Mouse (Mus musculus) frontal cortex, postnatal 14 days (tissue): ENCODE measurements around the gene Gabra3.
A peak's percentile ranks its signal among the peaks of the same experiment; 100 is the strongest.

Experiments used
- DNase-seq, 2 experiments: peaks; one replicate each; pipeline ENCODE4 v3.0.0; 2022; ENCODE audit warnings: low spot score in 2 of 2

Gabra3 gene

DNA sequence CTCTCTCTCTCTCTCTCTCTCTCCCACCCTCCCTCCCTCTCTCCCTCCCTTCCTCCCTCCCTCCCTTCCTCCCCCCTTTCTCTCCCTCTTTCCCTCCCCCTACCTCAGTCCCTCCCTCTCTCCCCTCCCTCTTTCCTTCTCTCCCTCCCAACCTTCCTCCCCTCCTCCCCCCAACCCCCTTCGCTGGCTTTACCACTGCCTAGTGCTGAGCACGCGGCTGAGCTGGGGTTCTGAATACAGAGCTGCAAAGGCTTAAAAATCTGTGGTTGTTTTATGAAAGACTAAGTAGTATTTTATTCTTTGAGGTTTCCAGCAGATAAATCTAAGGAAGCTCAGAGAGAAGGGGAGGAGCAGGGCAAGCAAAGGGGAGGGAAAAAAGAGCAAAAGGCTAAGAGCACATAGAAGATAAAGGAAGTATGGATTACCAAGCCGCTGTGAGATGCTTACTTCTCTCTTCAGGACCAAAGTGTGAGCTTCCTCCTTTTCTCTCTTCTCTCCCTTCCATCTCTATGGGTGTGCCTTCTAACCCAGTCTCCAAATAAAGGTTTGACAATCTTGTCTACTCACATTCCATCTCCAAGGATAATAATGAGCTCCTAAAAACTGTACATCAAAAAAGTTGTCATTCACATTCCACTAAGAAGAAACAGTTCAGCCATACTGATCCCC lies at the start of gene Gabra3:
TSS of gene Gabra3 (minus strand) at position 619 of the 669 bp plus-strand sequence.
- DNase-seq: no peak

DNA sequence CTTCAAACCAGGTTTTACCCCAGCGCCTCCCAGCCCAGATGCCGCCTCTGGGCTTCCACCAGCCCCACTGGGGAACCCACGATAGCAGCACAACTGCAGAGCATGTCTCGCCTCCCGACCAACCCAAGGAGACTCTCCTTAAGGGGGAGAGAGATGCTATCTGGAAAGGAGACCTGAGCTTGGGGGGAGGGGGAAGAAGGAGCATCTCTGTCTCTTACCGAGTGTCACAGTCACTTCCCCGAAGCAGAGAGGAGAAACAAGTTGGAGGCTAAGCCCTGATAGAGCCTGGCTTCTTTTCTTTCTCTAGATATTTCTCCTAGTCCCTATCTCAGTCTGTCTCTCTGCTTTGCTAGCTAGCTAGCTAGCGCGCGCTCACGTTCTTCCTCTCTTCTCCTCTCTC lies 859 bp downstream of the Gabra3 start:
- peak in 1 of 2 experiments; percentile 11 for DNase-seq

DNA sequence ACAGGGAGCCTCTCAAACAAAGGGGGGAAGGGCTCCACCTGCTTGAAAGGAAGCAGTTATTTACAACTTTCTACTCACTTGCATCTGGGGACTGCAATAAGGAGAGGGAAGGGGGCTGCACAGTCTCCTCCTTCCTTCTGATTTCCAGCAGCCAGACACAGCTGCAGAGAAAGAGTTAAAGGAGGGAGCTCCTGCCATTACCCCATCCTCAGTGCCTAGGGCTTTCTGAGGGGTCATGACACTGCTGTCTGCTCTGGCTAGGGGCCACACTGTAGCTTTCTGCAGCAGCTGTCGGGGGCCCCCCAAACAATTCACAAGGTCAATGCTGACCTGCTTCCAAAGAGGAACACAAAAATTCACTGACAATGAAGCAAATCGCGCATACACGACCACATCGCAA lies 1.3 kb downstream of the Gabra3 start:
- peak in 1 of 2 experiments; percentile 6 for DNase-seq

GRCm38 (mm10) chrX:72650688-72651087 lies 6.0 kb downstream of the Gabra3 start:
- DNase-seq: no peak

DNA sequence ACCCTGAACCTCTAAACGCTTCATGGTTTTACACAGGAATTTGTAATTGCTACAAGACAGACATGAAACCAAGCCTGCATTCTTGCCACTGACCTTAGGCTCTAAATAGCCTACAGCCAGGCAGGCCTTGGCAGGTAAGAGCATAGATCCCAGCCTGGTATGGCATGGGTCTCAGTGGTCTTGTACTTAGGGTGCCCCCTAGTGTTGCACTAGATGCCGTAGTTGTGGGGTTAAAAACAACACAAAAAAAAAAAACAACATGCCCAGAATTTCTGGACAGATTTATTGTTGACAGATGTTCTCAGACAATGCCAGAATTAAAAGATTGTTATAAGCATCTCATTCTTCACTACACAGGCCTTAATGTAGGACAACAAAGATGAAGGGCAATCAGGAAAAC lies 12.0 kb downstream of the Gabra3 start:
- DNase-seq: no peak

GRCm38 (mm10) chrX:72497284-72497683 lies 159.4 kb downstream of the Gabra3 start:
- DNase-seq: no peak

DNA sequence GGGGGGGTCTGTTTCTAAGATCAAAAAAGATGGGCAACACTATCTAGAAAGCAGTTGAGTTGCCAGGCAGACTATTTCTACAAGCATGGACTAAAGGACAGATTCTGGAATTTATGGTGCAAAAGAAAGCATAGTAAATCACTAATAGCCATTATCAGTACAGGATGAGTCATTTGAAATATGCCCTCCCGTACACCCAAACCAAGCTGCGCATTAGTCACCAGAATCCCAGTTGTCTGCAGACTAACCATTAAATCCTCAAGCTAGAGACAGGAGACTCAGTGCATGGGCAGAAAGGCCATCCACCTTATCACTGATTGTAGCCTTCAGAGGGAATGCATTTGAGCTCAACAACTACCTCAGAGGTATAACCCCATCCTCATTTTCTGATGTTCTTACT lies 166.8 kb downstream of the Gabra3 start:
- no peak for DNase-seq

GRCm38 (mm10) chrX:72386758-72387157 lies 269.9 kb downstream of the Gabra3 start, which contains the start of gene Magea10:
Magea10 (minus strand) TSS chrX:72386858.
- DNase-seq: no peak
